Mouse (Mus musculus) embryonic stem cell, embryonic (primary cell): Measurements from ENCODE around the gene Rbpms2.

Experiments
- CTCF ChIA-PET, 4 experiments: fragments of 300-600 bp in 2 of 4; fragments of 350-600 bp in 2 of 4; sonication (Branson Sonifier 250); formaldehyde crosslinking; loops; one replicate each; lab custom pipeline; 2022; ENCODE audit warnings: inconsistent platforms in 2 of 4; lab: Charles Lee
- POLR2A ChIA-PET, 4 experiments: fragments of 300-600 bp in 2 of 4; fragments of 350-600 bp in 2 of 4; sonication (Branson Sonifier 250); formaldehyde crosslinking; loops; one replicate each; lab custom pipeline; 2022; ENCODE audit warnings: antibody characterized with exemption in 4 of 4, inconsistent platforms in 1 of 4; lab: Charles Lee

Gene Rbpms2

GRCm38 (mm10) chr9:65631354-65632021 is 2.0 kb downstream of the Rbpms2 start:
- ChIA-PET POLR2A (interaction anchor here (0.6 to 23.9 kb wide), 37 partner anchors 8 to 1989 kb away, joined by 3 to 590 read pairs (median 5); partner anchors contain the start of genes Oaz2 (in 1 of the 4), Pif1 (in 1 of the 4) and Zfp609 (in 1 of the 4)), CTCF (interaction anchor here in 3 of 4 experiments (0.9 to 4.9 kb wide), 9 partner anchors 9 to 38 kb away, joined by 3 to 35 read pairs (median 4); no protein-coding TSS in a partner anchor)

- ChIA-PET POLR2A (interaction anchor here (0.6 to 23.9 kb wide), 24 partner anchors 8 to 178 kb away, joined by 3 to 590 read pairs (median 6); partner anchors contain the start of gene Oaz2 (in 1 of the 4)), CTCF (interaction anchor here in 2 of 4 experiments (1.0 to 1.9 kb wide), 3 partner anchors 28 to 48 kb away, joined by 4 to 5 read pairs (median 5); no protein-coding TSS in a partner anchor)
These were observed 6.3 kb downstream of the Rbpms2 start for GRCm38 (mm10) chr9:65635766-65636165.

- POLR2A ChIA-PET, result interaction anchor here (0.6 to 23.9 kb wide), 25 partner anchors 7 to 488 kb away, joined by 3 to 590 read pairs (median 4); partner anchors contain the start of genes Oaz2 (in 1 of the 4) and Rbpms2 (in 1 of the 4)
These were observed 7.5 kb downstream of the Rbpms2 start for GRCm38 (mm10) chr9:65636926-65637325.

GRCm38 (mm10) chr9:65639065-65639464 is 9.6 kb downstream of the Rbpms2 start:
- POLR2A ChIA-PET, result interaction anchor here in 2 of 4 experiments (0.7 to 23.9 kb wide), 16 partner anchors 8 to 61 kb away, joined by 3 to 590 read pairs (median 14); partner anchors contain the start of genes Rbpms2 (in 2 of the 2) and Oaz2 (in 1 of the 2)
- CTCF ChIA-PET, result interaction anchor here in 2 of 4 experiments (0.6 to 1.9 kb wide), 5 partner anchors 8 to 260 kb away, joined by 3 to 9 read pairs (median 3); no protein-coding TSS in a partner anchor

More at GRCm38 (mm10) chr9:65636926-65637325, 7.5 kb downstream of the Rbpms2 start:
- CTCF ChIA-PET, result interaction anchor here in 2 of 4 experiments (1.1 kb wide), 2 partner anchors 31 kb away, joined by 3 to 4 read pairs; no protein-coding TSS in a partner anchor

- CTCF ChIA-PET, result interaction anchor here (0.6 to 2.6 kb wide), 19 partner anchors 8 to 116 kb away, joined by 3 to 15 read pairs (median 4); no protein-coding TSS in a partner anchor
- POLR2A ChIA-PET, result interaction anchor here (0.6 to 23.9 kb wide), 77 partner anchors 9 to 1461 kb away, joined by 3 to 590 read pairs (median 5); partner anchors contain the start of genes Plekho2 (in 3 of the 4), Rbpms2 (in 2 of the 4), Mtfmt (in 1 of the 4) and Oaz2 (in 1 of the 4)
These were observed 11.5 kb downstream of the Rbpms2 start for GRCm38 (mm10) chr9:65640838-65641410.

GRCm38 (mm10) chr9:65641446-65642052 is 12.1 kb downstream of the Rbpms2 start:
- POLR2A ChIA-PET, result interaction anchor here (0.6 to 23.9 kb wide), 71 partner anchors 9 to 1462 kb away, joined by 3 to 590 read pairs (median 5); partner anchors contain the start of genes Rbpms2 (in 2 of the 4), Mtfmt (in 1 of the 4), Oaz2 (in 1 of the 4) and Pif1 (in 1 of the 4)
- CTCF ChIA-PET, result interaction anchor here in 3 of 4 experiments (0.6 to 2.6 kb wide), 15 partner anchors 9 to 116 kb away, joined by 3 to 15 read pairs (median 4); no protein-coding TSS in a partner anchor

GRCm38 (mm10) chr9:65642546-65642945 is 13.1 kb downstream of the Rbpms2 start:
- POLR2A ChIA-PET, result interaction anchor here in 3 of 4 experiments (0.6 to 25.8 kb wide), 17 partner anchors 8 to 55 kb away, joined by 3 to 590 read pairs (median 5); partner anchors contain the start of genes Oaz2 (in 1 of the 3), Pif1 (in 1 of the 3) and Rbpms2 (in 1 of the 3)
- CTCF ChIA-PET, result interaction anchor here in 1 of 4 experiments (1.9 to 3.4 kb wide), 2 partner anchors 22 to 36 kb away, joined by 5 to 18 read pairs; no protein-coding TSS in a partner anchor

- ChIA-PET POLR2A (interaction anchor here (0.6 to 25.8 kb wide), 31 partner anchors 8 to 1617 kb away, joined by 3 to 590 read pairs (median 5); partner anchors contain the start of genes Pif1 (in 1 of the 4) and Rbpms2 (in 1 of the 4)), CTCF (interaction anchor here in 3 of 4 experiments (0.6 to 3.4 kb wide), 6 partner anchors 17 to 145 kb away, joined by 4 to 18 read pairs (median 6); no protein-coding TSS in a partner anchor)
These were observed 15.5 kb downstream of the Rbpms2 start for GRCm38 (mm10) chr9:65644960-65645359.

GRCm38 (mm10) chr9:65645984-65646383 is 16.5 kb downstream of the Rbpms2 start:
- POLR2A ChIA-PET, result interaction anchor here in 3 of 4 experiments (0.7 to 25.8 kb wide), 18 partner anchors 7 to 52 kb away, joined by 3 to 590 read pairs (median 12); partner anchors contain the start of gene Rbpms2 (in 1 of the 3)
- CTCF ChIA-PET, result interaction anchor here in 3 of 4 experiments (0.6 to 1.5 kb wide), 4 partner anchors 18 to 57 kb away, joined by 3 to 9 read pairs (median 3); no protein-coding TSS in a partner anchor

GRCm38 (mm10) chr9:65646782-65647181 is 17.3 kb downstream of the Rbpms2 start:
- ChIA-PET POLR2A (interaction anchor here in 2 of 4 experiments (0.7 to 25.8 kb wide), 10 partner anchors 7 to 41 kb away, joined by 3 to 590 read pairs (median 38); partner anchors contain the start of gene Rbpms2 (in 2 of the 2)), CTCF (interaction anchor here in 2 of 4 experiments (0.6 to 1.0 kb wide), 2 partner anchors 43 to 58 kb away, joined by 3 read pairs; no protein-coding TSS in a partner anchor)

- POLR2A ChIA-PET, result interaction anchor here in 3 of 4 experiments (0.7 to 25.8 kb wide), 18 partner anchors 9 to 71 kb away, joined by 3 to 590 read pairs (median 6); partner anchors contain the start of genes Rbpms2 (in 2 of the 3) and Pif1 (in 1 of the 3)
- CTCF ChIA-PET, result interaction anchor here (0.5 to 5.5 kb wide), 13 partner anchors 11 to 1399 kb away, joined by 3 to 25 read pairs (median 4); no protein-coding TSS in a partner anchor
These were observed 19.3 kb downstream of the Rbpms2 start for GRCm38 (mm10) chr9:65648730-65649129.

GRCm38 (mm10) chr9:65649997-65650396 is 20.5 kb downstream of the Rbpms2 start:
- ChIA-PET POLR2A (interaction anchor here in 2 of 4 experiments (1.3 to 25.8 kb wide), 10 partner anchors 8 to 63 kb away, joined by 3 to 590 read pairs (median 54); partner anchors contain the start of genes Pif1 (in 1 of the 2) and Rbpms2 (in 1 of the 2)), CTCF (interaction anchor here in 2 of 4 experiments (0.6 to 5.5 kb wide), 6 partner anchors 14 to 202 kb away, joined by 3 to 25 read pairs (median 4); no protein-coding TSS in a partner anchor)

- ChIA-PET POLR2A (interaction anchor here in 3 of 4 experiments (0.6 to 25.8 kb wide), 12 partner anchors 7 to 59 kb away, joined by 3 to 590 read pairs (median 12); partner anchors contain the start of gene Rbpms2 (in 1 of the 3)), CTCF (interaction anchor here in 1 of 4 experiments (0.6 to 5.5 kb wide), 7 partner anchors 12 to 227 kb away, joined by 3 to 25 read pairs (median 3); no protein-coding TSS in a partner anchor)
These were observed 22.5 kb downstream of the Rbpms2 start for GRCm38 (mm10) chr9:65651957-65652356.

GRCm38 (mm10) chr9:65653741-65654140 is 24.3 kb downstream of the Rbpms2 start:
- CTCF ChIA-PET, result interaction anchor here in 3 of 4 experiments (0.6 to 3.4 kb wide), 6 partner anchors 10 to 438 kb away, joined by 3 to 14 read pairs (median 5); no protein-coding TSS in a partner anchor

GRCm38 (mm10) chr9:65654700-65655237 is 25.3 kb downstream of the Rbpms2 start:
- ChIA-PET POLR2A (interaction anchor here in 3 of 4 experiments (0.6 to 25.8 kb wide), 12 partner anchors 8 to 56 kb away, joined by 3 to 590 read pairs (median 6); partner anchors contain the start of gene Rbpms2 (in 1 of the 3)), CTCF (interaction anchor here in 1 of 4 experiments (1.1 to 3.4 kb wide), 2 partner anchors 9 to 49 kb away, joined by 9 to 14 read pairs; no protein-coding TSS in a partner anchor)

More at GRCm38 (mm10) chr9:65653741-65654140, 24.3 kb downstream of the Rbpms2 start:
- POLR2A ChIA-PET, result interaction anchor here (0.5 to 25.8 kb wide), 19 partner anchors 9 to 192 kb away, joined by 3 to 590 read pairs (median 4); partner anchors contain the start of gene Rbpms2 (in 1 of the 4)
